Mouse (Mus musculus): ENCODE measurements around the gene Slc34a3.

DNA sequence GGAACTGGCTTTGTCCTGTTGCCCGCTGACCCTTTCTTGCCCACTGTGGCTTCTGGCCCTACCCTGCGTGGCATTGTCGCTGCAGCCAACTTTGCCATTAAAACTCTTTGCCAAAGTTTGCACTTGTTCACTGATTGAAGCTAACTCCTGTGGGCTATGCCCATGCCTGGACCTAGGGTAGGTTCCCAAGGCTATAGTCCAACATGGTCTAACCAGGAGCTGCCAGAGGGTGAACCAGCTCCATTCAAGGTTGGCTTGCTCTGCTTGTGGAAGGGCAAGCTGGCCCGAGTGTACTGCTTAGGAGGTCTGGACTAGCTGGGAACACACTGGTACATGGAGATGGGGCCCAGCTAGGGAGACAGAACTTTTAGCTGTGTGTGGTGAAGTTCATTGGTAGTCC is 10.0 kb upstream of the Slc34a3 start:
- TF ChIP-seq CTCF (conservative IDR thresholded peaks at IDR 0.05; ENCODE audit: low read length) (no peak), NANOG (IDR thresholded peaks at IDR 0.05; ENCODE audit: borderline replicate concordance, low read length) (no peak)
